Mouse (Mus musculus) mouse trophoblast stem cell (cell line): ENCODE measurements around the gene Stub1.
"Not testable (repeated sequence)": the region's sequence is repeated elsewhere in the genome, so short reads cannot be mapped to it uniquely, and the experiment has no call there.

ENCODE experiments used
- in situ Hi-C, 2 experiments: fragments of 300-500 bp; cut with MseI, MboI; formaldehyde crosslinking; loops; 2 replicates in 1 of 2; 3 replicates in 1 of 2; pipeline ENCODE4 v1.15.1; 2025

Stub1 gene

DNA sequence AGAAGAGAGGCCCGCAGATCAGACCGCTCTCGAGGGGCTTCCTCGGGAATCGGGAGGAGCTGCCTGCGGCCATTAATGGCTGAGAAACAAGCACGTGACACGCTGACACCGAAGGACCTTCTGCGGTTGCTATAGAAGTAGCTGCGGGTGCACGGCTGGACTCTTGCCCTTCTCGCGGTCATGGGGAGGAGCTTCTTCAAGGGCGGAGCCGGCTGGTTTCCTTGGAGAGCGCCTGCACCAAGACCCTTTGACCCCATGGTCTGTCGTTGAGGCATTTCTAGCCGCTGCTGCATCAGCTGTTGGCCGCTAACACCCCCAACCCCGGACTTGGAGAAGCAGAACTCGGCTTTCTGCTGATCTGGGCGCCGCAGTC lies at the start of gene Stub1:
Gene Stub1, minus strand, starts transcription at position 114 of the 373 bp plus-strand sequence.
- in situ Hi-C loops, result no loop called here

DNA sequence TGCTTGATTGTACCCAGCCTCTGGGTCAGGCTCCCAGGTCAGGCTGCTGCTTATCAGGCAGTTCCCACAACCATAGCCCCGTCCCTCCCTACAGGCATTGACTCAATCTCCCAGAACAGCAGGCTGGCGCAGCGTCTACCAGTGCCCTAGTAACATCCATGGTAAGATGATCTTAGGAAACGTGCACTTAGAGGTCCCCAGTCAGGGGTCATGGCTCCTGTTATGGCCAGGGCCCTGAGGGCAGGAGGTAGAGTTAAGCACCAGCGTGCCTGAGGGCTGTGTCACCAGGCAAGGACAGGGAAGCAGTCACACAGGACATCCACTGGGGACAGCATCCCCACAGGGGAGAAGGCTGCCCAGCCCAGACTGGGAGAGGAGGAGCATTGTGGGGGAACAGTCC lies 49.1 kb upstream of the Stub1 start:
- in situ Hi-C loops, result no loop called here

- in situ Hi-C loops, result no loop called here
Measured at GRCm38 (mm10) chr17:25881691-25882090, 48.5 kb upstream of the Stub1 start.

- in situ Hi-C loops, result no loop called here
Measured at GRCm38 (mm10) chr17:25880913-25881641, 47.9 kb upstream of the Stub1 start.

DNA sequence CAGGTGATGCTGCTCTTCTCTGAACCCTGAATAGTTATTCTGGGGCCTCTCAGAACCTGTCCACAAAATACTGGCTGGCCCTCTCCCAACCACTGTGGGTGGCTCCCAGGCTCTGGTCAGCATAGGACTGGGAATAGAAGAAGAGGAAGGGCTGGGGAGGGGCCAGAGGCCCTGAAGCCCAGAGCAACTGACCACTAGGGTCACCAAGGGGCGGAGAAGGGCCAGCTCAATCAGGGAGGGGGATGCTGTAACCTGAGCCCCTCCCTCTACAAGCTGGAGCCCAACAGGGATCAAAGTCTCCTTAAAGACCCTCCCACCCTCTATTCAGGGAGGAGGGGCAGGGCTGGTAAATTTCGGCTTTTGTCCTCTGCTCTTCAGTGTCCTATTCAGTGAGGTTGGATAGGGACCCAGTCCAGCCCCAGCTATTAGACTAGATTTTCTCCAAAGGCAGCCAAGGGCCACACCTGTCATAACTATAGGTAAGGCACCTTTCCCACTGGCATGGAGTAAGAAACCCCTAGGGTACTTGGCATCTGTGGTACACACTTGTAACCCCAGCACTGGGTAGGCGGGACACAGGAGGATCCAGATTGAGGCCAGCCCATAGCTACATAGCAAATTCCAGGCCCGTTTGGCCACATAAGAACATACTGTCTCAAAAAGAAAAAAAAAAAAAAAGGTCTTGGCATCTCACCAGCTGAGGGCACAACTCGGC lies 47.1 kb upstream of the Stub1 start, which contains the start of gene Wfikkn1:
Gene Wfikkn1, minus strand, starts transcription at position 663 of the 715 bp plus-strand sequence.
- in situ Hi-C loops, result no loop called here

DNA sequence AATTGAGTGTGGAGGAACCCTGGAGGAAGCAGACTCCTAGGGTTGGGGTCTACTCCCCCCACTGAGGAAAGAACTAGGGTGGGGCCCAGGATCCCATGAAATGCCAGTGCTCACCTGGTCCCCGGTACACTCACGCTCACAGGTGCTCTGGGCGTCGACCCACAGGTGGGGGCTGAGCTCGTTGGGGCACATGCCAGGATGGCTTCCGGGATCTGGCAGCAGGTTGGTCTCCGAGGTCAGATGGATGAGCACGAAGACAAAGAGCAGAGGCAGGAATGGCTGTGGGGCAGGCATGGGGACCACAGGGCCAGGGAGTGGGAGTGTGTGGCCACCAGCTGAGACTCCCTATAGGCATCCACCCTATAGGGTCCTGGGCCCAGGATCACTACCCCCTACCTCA lies 46.5 kb upstream of the Stub1 start:
- in situ Hi-C loops, result no loop called here

GRCm38 (mm10) chr17:25879261-25879660 lies 46.1 kb upstream of the Stub1 start:
- in situ Hi-C loops, result no loop called here

DNA sequence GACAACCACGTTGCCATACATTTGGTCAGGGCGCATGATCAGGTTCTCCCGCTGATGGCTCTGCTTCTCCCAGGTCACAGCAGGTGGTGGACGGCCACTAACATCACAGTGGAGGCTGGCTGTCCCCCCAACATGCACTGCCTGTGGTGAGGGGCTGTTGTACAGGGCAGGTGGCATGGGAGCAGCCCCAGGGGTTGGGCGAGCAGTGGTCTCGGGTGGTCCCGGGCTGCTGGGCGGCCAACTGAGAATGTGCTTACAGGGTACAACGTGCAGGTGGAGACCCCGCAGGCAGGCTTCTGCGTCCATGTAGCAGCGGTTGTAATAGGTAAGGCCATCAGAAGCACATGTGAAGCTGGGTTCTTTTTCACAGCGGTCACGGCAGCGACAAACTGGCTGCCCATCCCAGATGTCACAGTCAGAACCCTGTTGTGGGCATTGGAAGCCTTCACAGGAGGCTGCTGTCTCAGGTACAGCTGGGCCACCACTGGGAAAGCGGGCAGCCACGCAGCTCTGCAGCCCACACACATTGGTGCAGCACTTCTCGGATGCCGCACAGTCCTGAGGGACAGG lies 45.5 kb upstream of the Stub1 start:
- in situ Hi-C loops, result no loop called here

DNA sequence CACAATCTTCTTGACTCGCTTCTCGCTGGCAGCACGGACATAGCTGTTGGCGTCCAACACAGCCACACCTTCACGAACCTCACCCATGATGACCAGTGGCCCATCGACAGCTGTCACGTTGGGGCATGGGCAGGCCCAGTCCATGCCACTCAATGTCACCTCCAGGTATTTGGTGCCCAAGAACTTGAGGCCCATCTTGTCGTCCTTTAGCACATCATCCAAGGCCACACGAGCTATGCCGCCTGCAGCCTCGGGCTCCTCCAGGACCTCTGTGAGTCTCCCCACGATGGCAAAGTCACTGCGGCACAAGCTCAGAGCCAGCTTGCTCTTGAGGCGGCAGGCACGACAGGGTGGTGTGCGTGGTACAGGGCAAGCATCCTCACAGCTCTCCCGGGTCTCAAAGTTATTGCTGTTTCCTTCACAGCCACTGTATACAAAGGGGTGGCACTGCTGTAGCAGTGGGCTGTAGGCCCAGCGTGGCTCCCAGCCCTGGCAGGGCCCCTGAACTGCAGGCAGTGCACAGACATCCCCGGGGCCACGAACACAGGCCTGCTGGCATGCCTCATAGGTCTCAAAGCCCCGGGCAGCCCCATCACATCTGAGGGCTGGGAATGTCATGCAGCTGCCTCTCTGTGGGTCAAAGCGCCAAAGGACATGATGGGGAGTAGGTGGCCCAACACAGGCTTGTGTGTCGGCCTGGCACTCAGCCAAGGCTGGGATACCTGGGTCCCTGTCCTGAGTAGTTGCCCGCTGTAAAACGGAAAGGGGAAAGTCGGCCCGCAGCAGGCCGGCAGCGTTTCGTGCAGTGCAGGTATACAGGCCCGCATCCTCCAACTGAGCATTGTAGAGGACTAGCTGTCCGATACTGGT lies 44.8 kb upstream of the Stub1 start:
- in situ Hi-C loops, result no loop called here

DNA sequence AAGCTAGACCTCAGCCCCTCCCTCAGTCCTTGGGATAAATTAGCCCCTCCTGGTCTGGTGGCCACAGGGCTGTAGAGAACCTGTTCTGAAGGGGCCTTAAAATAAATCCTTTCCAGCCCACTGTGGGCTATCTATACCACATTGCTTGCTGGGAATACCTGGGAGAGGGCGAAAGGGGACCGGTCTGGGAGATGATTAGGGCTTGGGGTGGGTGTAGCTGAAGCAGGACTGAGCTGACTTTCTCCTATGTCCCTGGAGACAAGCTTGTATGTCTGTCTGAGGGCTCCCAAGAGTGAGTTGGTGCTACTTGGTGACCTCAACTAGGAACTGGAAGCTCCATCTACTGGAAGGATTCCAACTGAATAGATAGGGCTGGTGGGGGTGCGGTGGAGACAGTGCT lies 43.8 kb upstream of the Stub1 start:
- in situ Hi-C loops, result no loop called here

GRCm38 (mm10) chr17:25876347-25876915 lies 43.2 kb upstream of the Stub1 start:
- in situ Hi-C loops, result no loop called here

GRCm38 (mm10) chr17:25875171-25876136 lies 42.2 kb upstream of the Stub1 start:
- in situ Hi-C loops, result no loop called here

- in situ Hi-C loops, result no loop called here
Measured at GRCm38 (mm10) chr17:25874721-25875170, 41.5 kb upstream of the Stub1 start, which contains the start of gene Mettl26. Gene Mettl26 (plus strand): TSS chr17:25875074.

- in situ Hi-C loops, result no loop called here
Measured at GRCm38 (mm10) chr17:25874148-25874720, 41.0 kb upstream of the Stub1 start.

GRCm38 (mm10) chr17:25873405-25874147 lies 40.4 kb upstream of the Stub1 start:
- in situ Hi-C loops, result no loop called here

DNA sequence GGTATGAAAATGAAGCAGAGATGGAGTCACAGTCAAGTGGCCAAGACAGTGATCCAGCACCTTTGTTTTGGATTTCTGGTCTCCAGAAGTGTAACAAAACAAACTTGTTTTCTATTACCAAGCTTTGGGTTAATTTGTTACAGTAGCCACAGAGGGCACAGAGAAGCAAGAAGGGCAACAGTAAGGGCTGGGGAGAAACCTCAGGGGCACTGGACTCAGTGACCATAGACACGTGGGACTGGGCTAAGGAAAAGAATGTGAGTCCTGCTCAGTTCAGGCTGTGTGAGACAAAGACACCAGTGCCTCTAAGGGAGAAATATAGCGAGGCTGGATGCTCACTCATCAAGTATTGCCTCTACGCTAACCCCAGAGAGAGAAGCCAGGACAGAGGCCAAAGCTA lies 39.5 kb upstream of the Stub1 start:
- in situ Hi-C loops, result no loop called here

DNA sequence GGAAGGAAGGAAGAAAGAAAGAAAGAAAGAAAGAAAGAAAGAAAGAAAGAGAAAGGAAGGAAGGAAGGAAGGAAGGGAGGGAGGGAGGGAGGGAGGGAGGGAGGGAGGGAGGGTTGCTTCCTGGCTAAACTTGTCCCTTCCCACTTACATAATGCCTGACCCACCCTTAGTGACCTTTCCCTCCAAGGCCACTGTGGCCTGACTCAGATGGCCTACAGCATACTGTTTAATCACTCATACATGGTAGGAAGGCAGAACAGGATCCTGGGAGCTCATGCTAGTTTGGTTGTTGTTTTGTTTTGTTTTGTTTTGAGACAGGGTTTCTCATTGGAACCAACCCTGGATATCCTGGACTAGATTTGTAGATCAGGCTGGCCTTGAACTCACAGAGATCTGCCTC lies 38.4 kb upstream of the Stub1 start:
- in situ Hi-C loops, result not testable (repeated sequence)

DNA sequence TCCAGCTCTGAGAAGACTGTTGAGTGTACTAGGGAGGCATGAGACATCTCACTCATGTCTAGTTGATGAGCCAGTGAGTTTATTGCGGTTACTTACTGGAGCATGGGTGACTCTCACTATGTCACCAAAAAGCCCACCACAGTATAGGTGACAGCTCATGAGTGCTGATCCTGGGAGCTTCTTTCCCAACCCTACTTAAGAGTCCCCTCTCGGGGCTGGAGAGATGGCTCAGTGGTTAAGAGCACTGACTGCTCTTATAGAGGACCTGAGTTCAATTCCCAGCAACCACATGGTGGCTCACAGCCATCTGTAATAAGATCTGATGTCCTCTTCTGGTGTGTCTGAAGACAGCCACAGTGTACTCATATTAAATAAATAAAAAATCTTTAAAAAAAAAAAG lies 36.8 kb upstream of the Stub1 start:
- in situ Hi-C loops, result no loop called here

GRCm38 (mm10) chr17:25869498-25869897 lies 36.3 kb upstream of the Stub1 start:
- in situ Hi-C loops, result no loop called here
